Mouse (Mus musculus): ENCODE data around the gene 4930430A15Rik. TPM values are rescaled to one million over a fixed set of nuclear protein-coding genes. Genes with fewer than 3 reads are reported as not detected.

Gene 4930430A15Rik
- not detected in 2 replicates for total RNA-seq (2021)
- long read RNA-seq: 0 reads

DNA sequence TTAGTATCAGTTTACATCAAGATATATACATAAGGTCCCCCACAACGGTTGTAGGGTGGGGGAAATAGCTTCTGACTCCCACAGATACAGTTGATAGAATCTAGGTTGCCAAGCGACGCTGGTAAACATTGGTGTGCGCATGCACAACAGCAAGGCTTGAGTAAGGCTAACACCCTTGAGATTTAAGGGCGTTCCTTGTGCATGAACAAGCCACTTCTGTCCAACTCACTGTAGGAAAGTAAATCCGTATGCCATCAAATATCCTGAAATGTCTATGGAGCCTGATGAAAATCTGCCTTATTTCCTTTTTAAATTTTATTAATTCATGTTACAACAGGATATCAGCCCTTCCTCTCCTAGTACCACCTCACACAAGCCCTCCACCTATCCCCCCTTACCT is at the start of gene 4930430A15Rik:
4930430A15Rik (minus strand) TSS at position 101 of the 400 bp plus-strand sequence.
- no peak for DNase-seq

DNA sequence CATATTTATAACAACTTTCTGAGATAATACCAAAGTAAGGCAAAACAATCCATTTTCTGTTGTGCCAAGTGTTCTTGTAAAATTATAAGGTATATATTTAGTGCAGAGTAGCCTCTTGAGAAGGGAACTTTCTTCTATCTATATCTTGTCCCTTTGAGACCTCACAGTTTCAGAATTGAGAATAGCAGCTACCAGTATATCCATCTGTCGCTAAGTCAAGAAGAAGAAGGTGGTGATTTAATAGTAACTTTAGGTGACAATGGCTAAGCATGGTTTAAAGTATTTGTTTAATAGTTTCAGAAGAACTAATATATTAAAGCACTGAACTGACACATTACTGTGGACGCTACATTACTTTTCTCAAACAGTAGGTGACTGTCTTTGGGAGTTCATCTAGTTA is 44.6 kb upstream of the 4930430A15Rik start, which contains the start of gene Olfr1277:
Olfr1277 (minus strand) TSS at position 101 of the 400 bp plus-strand sequence.
- DNase-seq: no peak

DNA sequence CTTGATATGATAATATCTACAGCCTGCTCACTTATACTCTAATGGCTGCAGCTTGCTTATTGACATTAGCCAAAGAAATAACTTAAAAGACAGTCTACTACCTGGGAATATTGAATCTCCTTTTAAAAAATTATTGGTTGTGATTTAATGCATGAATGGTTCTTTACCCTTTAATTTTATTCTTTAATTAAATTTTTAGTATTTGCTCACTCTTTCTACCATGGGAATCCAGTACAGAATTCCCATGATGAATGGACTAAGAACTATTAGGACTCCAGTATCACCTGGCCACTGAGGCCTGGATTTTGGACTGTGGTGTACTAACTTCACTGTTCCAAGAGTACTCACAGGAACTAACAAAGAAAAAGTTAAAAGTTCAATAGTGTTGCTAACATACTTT is 24.8 kb upstream of the 4930430A15Rik start, which contains the start of gene Olfr1276:
Olfr1276 (plus strand) TSS at position 301 of the 400 bp plus-strand sequence.
- no peak for DNase-seq

DNA sequence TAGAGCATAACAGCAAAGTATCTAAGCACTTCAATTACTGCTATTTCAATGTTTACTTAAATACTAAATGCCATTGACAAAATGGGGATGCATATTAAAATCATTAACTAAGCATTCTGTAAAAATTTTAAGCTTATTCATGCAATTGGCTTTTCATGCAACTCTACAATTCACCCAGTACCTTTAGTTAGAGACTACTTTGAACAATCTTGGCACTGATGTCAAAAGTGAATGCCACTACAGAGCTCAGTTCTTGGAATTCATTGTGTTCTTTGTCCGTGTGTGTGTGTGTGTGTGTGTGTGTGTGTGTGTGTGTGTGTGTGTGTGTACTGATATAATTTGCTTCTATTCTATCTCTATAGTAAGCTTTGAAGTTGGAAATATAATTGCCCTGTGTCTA is 5.8 kb upstream of the 4930430A15Rik start, which contains the start of gene Olfr1275:
Olfr1275 (minus strand) TSS at position 101 of the 400 bp plus-strand sequence.
- DNase-seq: no peak

DNA sequence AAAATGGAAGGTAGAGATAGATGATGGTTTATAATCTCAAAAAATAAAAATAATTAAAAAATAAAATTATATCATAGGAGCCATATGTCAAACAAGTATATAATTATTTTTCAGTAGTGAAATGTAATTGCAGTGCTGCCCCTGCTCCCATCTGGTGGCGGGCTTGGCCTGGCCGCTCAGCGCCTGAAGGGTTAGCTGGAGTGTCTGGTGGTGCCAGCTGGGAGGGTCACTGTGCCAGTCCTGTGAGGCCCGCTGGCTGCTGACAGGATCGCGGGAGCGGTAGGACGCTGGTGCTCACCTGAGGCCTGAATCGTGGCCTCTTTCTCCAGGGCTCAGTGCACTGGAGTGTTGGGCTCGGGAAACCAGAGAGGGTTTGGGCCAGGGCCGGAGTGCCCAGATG is 47.3 kb downstream of the 4930430A15Rik start:
- no peak for DNase-seq

DNA sequence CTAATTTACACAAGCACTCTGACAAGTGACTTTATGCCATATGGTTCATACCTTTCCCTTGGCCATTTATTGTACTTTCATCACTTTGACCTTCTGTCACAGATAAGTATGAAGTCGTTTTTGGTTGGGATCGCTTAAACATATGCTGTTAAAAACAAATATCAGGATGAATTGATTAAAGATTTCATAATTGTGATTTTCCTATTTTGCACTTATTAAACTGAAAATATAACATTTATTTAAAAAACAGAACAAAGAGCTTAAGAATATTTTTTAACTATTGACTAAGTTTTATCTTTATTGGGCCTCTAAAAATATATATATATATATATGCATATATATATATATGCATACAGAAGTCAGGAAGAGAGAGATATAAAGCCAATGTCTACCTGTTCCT is 76.6 kb downstream of the 4930430A15Rik start, which contains the start of gene Gm15130:
Gm15130 (minus strand) TSS at position 101 of the 400 bp plus-strand sequence.
- DNase-seq: no peak

DNA sequence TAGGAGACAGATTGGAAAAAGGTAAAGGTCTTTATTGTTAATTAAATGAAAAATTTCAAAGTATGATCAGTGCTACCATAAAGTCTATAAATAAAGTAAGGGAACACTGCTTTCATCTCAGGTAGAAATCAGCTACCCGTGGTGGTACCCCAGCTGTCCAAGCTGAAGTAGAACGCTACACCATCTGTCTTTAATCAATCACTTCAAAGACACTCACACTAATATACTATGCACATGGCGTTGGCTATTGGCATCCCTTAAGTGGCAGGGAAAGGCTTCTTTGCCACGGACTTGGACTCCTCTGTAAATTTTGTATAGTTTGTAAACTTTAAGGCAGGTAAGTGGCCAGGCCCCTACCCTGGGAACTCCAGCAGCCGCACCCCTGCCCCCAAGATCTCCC is 93.7 kb downstream of the 4930430A15Rik start:
- no peak for DNase-seq

Other genes with a start within 250 kb of the 4930430A15Rik start
- gene Gm13941, start 123.6 kb downstream of the 4930430A15Rik start, total RNA-seq (2021): not detected in 2 replicates
- not detected in 2 replicates for gene Gm15130, start 76.7 kb downstream of the 4930430A15Rik start, total RNA-seq (2021)
- not detected in 2 replicates for gene Olfr1275, start 5.7 kb upstream of the 4930430A15Rik start, total RNA-seq (2021)
- gene Olfr1276, start 24.9 kb upstream of the 4930430A15Rik start, total RNA-seq (2021): not detected in 2 replicates
- not detected in 2 replicates for gene Olfr1277, start 44.5 kb upstream of the 4930430A15Rik start, total RNA-seq (2021)
- not detected in 2 replicates for gene Olfr1278, start 60.5 kb upstream of the 4930430A15Rik start, total RNA-seq (2021)
- gene Olfr1279, start 71.0 kb upstream of the 4930430A15Rik start, total RNA-seq (2021): not detected in 2 replicates
- gene Olfr1280, start 84.4 kb upstream of the 4930430A15Rik start, total RNA-seq (2021): not detected in 2 replicates
- not detected in 2 replicates for gene Olfr1281, start 96.9 kb upstream of the 4930430A15Rik start, total RNA-seq (2021)
- gene Olfr1282, start 106.5 kb upstream of the 4930430A15Rik start, total RNA-seq (2021): not detected in 2 replicates
- gene Olfr1283, start 137.2 kb upstream of the 4930430A15Rik start, total RNA-seq (2021): not detected in 2 replicates
- not detected in 2 replicates for gene Olfr1284, start 145.9 kb upstream of the 4930430A15Rik start, total RNA-seq (2021)
- not detected in 2 replicates for gene Olfr1286, start 193.5 kb upstream of the 4930430A15Rik start, total RNA-seq (2021)
- gene Olfr1287, start 219.5 kb upstream of the 4930430A15Rik start, total RNA-seq (2021): not detected in 2 replicates
- gene Olfr1288, start 244.5 kb upstream of the 4930430A15Rik start, total RNA-seq (2021): not detected in 2 replicates